Mouse (Mus musculus) embryo, embryonic 10.5 days (tissue): ENCODE results near the gene Bscl2.
A peak's percentile ranks its signal among the peaks of the same experiment; 100 is the strongest.
"Not testable (repeated sequence)": the region's sequence is repeated elsewhere in the genome, so short reads cannot be mapped to it uniquely, and the experiment has no call there.

Experiments used
- DNase-seq: peaks from one replicate; pipeline ENCODE4 v3.0.0-alpha.2; 2015; ENCODE audit warnings: low spot score

The Bscl2 gene

GRCm38 (mm10) chr19:8871267-8872186, 34.3 kb downstream of the Bscl2 start, which contains the start of gene Ubxn1:
TSS of gene Ubxn1 (plus strand) at chr19:8871496.
- DNase-seq: peak; percentile 99

- DNase-seq: no peak
Measured at GRCm38 (mm10) chr19:8872266-8872840, 35.1 kb downstream of the Bscl2 start.

- DNase-seq: no peak
Measured at GRCm38 (mm10) chr19:8875031-8875430, 37.8 kb downstream of the Bscl2 start.

DNA sequence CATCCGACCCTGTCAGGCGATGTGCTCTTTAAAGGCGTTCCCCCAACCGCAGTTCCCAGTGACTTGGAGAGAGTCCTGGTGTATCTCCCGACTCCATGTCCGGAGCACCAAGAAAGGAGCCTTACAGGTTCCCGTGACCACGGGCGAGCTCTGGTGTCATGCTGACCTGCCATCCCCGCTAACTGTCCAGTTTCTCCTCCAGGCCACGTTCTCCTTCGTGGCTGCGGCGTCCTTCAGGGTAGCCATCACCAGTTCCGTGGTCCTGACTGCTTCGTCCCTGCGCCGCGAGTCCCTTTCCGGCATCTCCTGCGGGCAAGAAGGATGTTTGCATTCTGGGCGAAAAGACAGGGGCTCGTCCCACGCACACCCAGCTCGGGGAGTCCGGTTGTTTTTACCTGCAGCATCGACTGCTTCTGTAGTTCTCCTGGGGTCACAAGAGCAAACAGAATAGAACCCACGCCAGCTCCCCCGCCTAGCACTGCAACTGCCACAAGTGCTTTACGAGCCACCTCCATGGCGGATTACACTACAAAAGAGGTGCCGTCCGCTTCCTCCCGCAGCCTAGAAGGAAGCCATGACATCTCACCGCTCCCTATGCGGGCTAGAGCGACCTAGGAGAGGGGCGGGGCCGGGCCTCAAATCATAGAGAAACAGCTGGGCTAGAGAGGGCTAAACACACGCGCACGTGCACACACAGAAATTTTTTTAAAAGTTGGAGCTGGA, 43.2 kb downstream of the Bscl2 start, which contains the start of gene Uqcc3:
Gene Uqcc3 (minus strand): TSS at position 613 of the 723 bp plus-strand sequence.
- DNase-seq: peak; percentile 96

- DNase-seq: no peak
Measured at GRCm38 (mm10) chr19:8881034-8881392, 43.7 kb downstream of the Bscl2 start.

- DNase-seq: no peak
Measured at GRCm38 (mm10) chr19:8883616-8884015, 46.3 kb downstream of the Bscl2 start, which contains the start of the genes Lbhd1 and Gm49403. TSS of gene Lbhd1 (plus strand) at chr19:8883732. TSS of gene Gm49403 (plus strand) at chr19:8883930.

DNA sequence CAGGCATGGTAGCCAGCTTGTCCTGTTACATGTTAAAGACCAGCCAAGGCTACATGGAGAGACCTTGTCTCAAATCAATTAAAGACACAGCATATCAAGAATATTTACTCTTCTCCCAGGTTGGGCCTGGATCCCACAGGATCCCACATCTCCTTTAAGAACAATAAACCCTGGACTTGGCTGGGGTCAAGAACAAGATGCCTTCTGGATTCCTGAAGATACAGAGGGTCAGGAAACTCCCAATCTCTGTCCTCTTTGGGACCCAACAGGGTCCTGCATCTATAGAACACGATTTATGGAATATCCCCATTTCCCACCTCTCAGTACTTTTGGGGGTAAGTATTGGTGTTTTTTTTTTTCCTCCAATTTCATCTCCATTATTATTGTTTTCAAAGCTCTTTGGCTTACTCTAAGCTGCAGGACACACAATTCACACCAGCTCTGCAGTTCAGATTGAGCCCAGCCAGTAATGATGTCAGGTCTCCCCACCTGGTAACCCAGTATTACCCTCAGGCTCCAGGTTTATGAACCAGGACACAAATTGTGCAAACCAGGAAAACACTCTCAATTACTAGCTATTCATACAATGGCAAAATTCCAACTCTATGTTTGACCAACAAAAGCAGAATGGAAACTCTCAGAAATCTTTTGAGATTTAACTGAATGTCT, 49.8 kb downstream of the Bscl2 start:
- no peak for DNase-seq

- DNase-seq: peak; percentile 34
Measured at GRCm38 (mm10) chr19:8887585-8888463, 50.6 kb downstream of the Bscl2 start.

GRCm38 (mm10) chr19:8888511-8889385, 51.5 kb downstream of the Bscl2 start, which contains the start of the genes 1810009A15Rik and Gm49416:
TSS of gene 1810009A15Rik (plus strand) at chr19:8888853.
TSS of gene Gm49416 (plus strand) at chr19:8888926.
- peak; percentile 99 for DNase-seq

GRCm38 (mm10) chr19:8892829-8893766, 55.8 kb downstream of the Bscl2 start, which contains the start of gene Ints5:
TSS of gene Ints5 (plus strand) at chr19:8893005.
- DNase-seq: peak; percentile 93

DNA sequence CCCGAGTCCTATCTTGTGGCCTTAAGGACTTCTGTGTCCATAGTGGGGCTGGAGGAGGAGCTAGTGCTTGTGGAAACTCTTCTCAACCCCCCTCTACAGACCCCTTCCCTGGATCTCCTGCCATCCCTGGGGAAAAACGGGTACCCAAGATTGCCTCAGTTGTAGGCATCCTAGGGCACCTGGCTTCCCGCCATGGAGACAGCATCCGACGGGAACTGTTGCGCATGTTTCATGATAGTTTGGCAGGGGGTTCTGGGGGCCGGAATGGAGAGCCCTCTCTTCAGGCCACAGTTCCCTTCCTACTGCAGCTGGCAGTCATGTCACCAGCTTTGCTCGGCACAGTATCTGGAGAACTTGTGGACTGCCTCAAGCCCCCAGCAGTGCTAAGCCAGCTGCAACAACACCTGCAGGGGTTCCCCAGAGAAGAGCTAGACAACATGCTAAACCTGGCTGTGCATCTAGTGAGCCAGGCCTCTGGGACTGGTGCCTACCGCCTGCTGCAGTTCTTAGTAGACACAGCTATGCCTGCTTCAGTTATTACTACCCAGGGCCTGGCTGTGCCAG, 58.2 kb downstream of the Bscl2 start:
- DNase-seq: no peak

DNA sequence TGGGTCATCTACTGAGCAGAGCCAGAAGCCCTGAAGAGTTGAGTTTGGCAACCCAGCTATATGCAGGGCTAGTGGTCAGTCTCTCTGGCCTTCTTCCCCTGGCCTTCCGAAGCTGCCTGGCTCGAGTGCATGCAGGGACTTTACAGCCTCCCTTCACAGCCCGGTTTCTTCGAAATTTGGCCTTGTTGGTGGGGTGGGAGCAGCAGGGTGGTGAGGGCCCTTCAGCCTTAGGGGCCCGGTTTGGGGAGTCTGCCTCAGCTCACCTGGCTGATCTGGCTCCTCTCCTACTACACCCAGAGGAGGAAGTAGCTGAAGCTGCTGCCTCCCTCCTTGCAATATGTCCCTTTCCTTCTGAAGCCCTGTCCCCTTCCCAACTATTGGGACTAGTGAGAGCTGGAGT, 59.0 kb downstream of the Bscl2 start:
- not testable (repeated sequence) for DNase-seq

DNA sequence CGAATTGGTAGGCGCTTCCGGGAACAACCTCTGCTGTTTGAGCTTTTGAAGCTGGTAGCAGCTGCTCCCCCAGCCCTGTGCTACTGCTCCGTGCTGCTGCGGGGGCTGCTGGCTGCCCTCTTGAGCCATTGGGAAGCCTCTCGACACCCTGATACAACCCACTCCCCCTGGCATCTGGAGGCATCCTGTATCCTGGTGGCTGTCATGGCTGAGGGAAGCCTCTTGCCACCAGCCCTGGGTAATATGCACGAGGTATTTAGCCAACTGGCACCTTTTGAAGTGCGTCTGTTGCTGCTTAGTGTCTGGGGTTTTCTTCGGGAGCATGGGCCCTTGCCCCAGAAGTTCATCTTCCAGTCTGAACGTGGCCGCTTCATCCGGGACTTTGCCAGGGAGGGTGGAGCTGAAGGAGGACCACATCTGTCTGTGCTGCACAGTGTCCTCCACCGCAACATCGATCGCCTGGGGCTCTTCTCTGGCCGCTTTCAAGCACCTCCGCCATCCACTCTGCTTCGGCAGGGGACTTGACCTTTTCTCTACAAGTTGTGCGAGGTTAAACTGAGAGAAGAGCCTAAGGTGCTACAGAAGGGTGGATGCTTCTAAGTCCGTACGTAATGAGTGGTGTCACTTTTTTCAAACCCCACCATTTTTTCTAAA, 60.1 kb downstream of the Bscl2 start:
- not testable (repeated sequence) for DNase-seq

- DNase-seq: peak; percentile 99
Measured at GRCm38 (mm10) chr19:8897865-8898495, 60.7 kb downstream of the Bscl2 start, which contains the start of gene Ganab. TSS of gene Ganab (plus strand) at chr19:8898071.
